14 mouse cellular contexts compared by ENCODE assay signal in genomic region chr10:105423187-105423586, GRCm38 (mm10).
"Had no signal": no experiment of that assay in that cellular context is flagged by ENCODE, and none has a peak within 500 bp of the region (broad histone marks: within the 10 kb centered on the region; RNA-seq: fewer than 3 reads in every experiment).

No protein-coding gene starts in this region.

- H3K4me1 ChIP-seq: lung, embryonic 15.5 days had no signal

- H3K27me3 ChIP-seq: limb, embryonic 12.5 days; liver, embryonic 13.5 days; lung, embryonic 15.5 days; neural tube, embryonic 13.5 days had no signal

- H3K4me3 ChIP-seq: limb, embryonic 12.5 days; liver, embryonic 13.5 days; lung, embryonic 15.5 days; neural tube, embryonic 13.5 days had no signal

- H3K9ac ChIP-seq: limb, embryonic 12.5 days; liver, embryonic 13.5 days; liver, postnatal 0 days; lung, embryonic 15.5 days; neural tube, embryonic 13.5 days had no signal

- H3K36me3 ChIP-seq: liver, embryonic 13.5 days; lung, embryonic 15.5 days; neural tube, embryonic 13.5 days had no signal

- H3K27ac ChIP-seq: limb, embryonic 12.5 days; liver, embryonic 13.5 days; lung, embryonic 15.5 days; macrophage; stomach, postnatal 0 days had no signal

- ATAC-seq: liver, postnatal 0 days; midbrain, embryonic 16.5 days had no signal

- H3K9me3 ChIP-seq: limb, embryonic 12.5 days; liver, embryonic 13.5 days; lung, embryonic 15.5 days; neural tube, embryonic 13.5 days had no signal

- H3K4me2 ChIP-seq: limb, embryonic 12.5 days; liver, embryonic 13.5 days; lung, embryonic 15.5 days; neural tube, embryonic 13.5 days had no signal

- DNase-seq: kidney, postnatal 25 days; liver; liver, embryonic 13.5 days; liver, postnatal 0 days; lung, postnatal 14 days; right cerebral cortex, adult 18-20 months; right cerebral cortex, postnatal 25 days; thymus, postnatal 4 days had no signal
